Mouse (Mus musculus): ENCODE measurements around the gene Epn1. TPM values are rescaled to one million over a fixed set of nuclear protein-coding genes. Genes with fewer than 3 reads are reported as not detected.

Gene Epn1
- polyA plus RNA-seq, 1 experiment from 2014 or later = 62.2 TPM

DNA sequence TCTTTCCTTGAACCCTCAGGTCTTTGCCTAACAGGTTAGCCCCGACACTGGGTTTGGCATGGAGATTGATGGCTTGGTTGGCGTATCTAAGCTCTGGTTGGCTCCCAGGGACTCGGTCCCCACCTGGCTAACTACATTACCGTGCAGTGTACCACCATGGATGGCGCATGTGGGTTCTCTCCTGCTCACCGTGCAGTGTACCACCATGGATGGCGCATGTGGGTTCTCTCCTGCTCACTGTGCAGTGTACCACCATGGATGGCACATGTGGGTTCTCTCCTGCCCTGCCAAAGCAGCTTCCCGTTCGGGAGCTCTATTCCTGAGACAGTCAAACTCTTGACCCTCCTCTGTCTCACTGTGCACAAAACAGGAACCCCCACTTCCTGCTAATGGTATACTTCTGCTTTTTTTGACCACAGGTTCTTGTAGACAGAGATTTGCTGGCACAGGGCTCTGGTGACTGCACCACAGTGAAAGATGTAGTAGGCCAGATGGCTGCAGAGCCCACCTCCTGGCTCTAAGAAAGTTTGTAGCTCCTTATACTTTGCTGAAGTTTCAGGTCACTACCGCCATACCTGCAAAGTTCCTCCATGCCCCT is 21.1 kb downstream of the Epn1 start:
- Histone ChIP-seq H3K9ac (no peak overlapping the region), H3K27ac (no peak overlapping the region), H3K4me2 (no peak overlapping the region), H3K4me3 (replicated peaks) (no peak overlapping the region), H3K4me1 (no peaks in the 10 kb centered on the region), H3K36me3 (peaks cover 31% of the 10 kb centered on the region), H3K9me3 (replicated peaks) (no peaks in the 10 kb centered on the region), H3K27me3 (no peaks in the 10 kb centered on the region)
- peak; percentile 53 for ATAC-seq (replicated peaks; ENCODE audit: low FRiP score)
- 80% methylated on average over 10 of the region's 10 CpGs for WGBS

DNA sequence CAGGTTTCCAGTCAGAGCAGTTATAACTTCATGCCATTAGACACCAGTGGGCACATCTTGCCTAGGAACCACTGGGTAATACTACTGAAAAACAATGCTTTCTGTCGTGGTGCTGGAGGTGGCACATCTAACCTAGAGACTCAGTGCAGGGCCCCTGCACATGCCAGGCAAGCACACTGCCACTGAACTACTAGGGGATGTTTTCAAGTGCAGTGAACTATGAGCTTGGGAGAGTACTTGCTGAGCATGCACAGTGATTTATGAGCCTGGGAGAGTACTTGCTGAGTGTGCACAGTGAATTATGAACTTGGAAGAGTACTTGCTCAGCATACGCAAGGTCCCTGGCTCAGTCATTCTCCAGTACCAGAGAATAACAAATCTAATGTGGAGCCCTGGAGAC is 22.5 kb downstream of the Epn1 start:
- Histone ChIP-seq H3K36me3 (peaks cover 18% of the 10 kb centered on the region), H3K9ac (no peak overlapping the region), H3K27me3 (no peaks in the 10 kb centered on the region), H3K4me3 (replicated peaks) (no peak overlapping the region), H3K4me1 (no peaks in the 10 kb centered on the region), H3K9me3 (replicated peaks) (no peaks in the 10 kb centered on the region), H3K27ac (no peak overlapping the region), H3K4me2 (no peak overlapping the region)
- no peak for ATAC-seq (replicated peaks; ENCODE audit: low FRiP score)
- 84% methylated on average over 2 of the region's 2 CpGs for WGBS

DNA sequence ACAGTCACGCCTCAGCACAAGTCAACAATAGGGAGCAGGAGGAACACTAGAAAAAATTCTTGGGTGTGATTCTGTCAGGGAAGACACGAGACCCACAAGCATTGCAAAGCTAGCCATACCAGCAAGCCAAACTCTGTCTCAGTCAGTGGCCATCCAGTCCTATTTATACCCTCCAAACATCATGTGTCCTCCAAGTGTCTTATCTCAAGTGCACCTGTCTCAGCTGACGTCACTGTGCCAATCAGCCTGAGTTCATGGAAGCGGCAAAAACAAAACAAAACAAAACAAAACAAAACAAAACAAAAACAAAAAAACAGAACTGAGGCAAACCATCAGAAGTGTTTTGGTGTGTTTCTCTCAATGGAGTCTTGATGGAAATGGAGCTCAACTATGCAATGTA is 28.2 kb downstream of the Epn1 start:
- WGBS = 85% methylated on average over 4 of the region's 4 CpGs
- Histone ChIP-seq H3K4me2 (no peak overlapping the region), H3K4me3 (replicated peaks) (no peak overlapping the region), H3K36me3 (no peaks in the 10 kb centered on the region), H3K27me3 (no peaks in the 10 kb centered on the region), H3K27ac (no peak overlapping the region), H3K4me1 (no peaks in the 10 kb centered on the region), H3K9me3 (replicated peaks) (no peaks in the 10 kb centered on the region), H3K9ac (no peak overlapping the region)
- ATAC-seq (replicated peaks; ENCODE audit: low FRiP score) = no peak

DNA sequence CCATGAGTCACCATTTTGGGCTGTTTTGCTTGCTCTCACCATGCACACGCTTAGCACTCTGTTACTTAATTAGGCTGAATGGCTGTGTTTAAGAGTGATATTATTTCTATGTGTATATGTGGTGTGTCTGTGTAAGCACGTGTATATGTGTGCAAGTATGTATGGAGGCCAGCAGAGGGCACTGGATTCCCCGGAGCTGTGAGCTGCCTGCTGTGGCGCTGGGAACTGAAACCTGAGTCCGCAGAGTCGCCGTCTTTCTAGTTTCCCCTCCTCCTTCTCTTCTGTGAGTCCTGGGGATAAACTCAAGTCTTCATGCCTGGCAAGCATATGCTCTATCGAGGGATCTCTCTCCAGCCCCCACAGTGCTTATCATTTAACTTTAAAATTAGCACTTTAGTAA is 29.3 kb downstream of the Epn1 start:
- H3K9ac ChIP-seq = no peak overlapping the region
- ATAC-seq (replicated peaks; ENCODE audit: low FRiP score) = no peak
- H3K4me1 ChIP-seq = no peaks in the 10 kb centered on the region
- no peak overlapping the region for H3K4me2 ChIP-seq
- no peak overlapping the region for H3K27ac ChIP-seq
- H3K9me3 ChIP-seq (replicated peaks) = no peaks in the 10 kb centered on the region
- no peaks in the 10 kb centered on the region for H3K36me3 ChIP-seq
- 79% methylated on average over 8 of the region's 8 CpGs for WGBS
- no peak overlapping the region for H3K4me3 ChIP-seq (replicated peaks)
- H3K27me3 ChIP-seq = no peaks in the 10 kb centered on the region

DNA sequence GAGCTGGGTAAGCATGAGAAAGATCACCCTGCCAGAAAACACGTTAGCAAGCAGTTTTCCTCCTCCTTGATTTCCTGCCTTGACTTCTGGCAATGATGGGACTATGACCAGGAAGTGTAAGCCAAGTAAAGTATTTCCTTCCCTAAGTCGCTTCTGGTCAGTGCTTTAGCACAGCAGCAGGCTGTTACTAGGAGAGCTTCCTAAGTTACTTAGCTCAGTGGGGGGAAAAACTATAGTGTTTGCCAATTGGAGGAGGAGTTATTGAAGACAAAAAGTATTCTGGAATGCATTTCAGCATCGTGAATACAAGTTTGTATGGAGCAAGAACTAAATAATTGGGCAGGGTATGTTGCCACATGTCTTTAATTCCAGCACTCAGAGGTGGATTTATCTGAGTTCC is 32.7 kb downstream of the Epn1 start:
- Histone ChIP-seq H3K27me3 (no peaks in the 10 kb centered on the region), H3K4me3 (replicated peaks) (no peak overlapping the region), H3K9ac (no peak overlapping the region), H3K27ac (no peak overlapping the region), H3K4me1 (no peaks in the 10 kb centered on the region), H3K9me3 (replicated peaks) (no peaks in the 10 kb centered on the region), H3K36me3 (no peaks in the 10 kb centered on the region), H3K4me2 (no peak overlapping the region)
- no peak for ATAC-seq (replicated peaks; ENCODE audit: low FRiP score)
- 47% methylated on average over 3 of the region's 3 CpGs for WGBS

DNA sequence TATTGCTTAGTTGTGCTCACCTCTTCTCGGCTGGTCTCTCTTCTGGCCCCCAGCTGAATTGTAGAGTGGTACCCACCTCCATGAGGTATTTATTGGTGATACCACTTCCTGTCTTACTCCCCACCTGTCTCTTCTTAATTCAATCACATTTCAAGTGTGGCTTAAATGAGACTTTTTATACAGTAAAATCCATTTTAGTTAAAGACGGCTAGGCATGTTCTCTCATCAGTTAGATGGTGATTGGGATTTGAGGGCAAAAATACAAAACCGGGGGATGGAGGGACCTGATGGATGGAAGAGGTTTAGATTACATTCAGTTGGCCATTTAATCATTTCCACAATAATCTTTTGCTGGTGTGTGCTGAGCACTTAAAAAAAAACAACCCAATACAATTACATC is 36.8 kb downstream of the Epn1 start, which contains the start of gene Rfpl4:
Gene Rfpl4, minus strand, starts transcription at position 101 of the 400 bp plus-strand sequence.
- no peak for ATAC-seq (replicated peaks; ENCODE audit: low FRiP score)
- Histone ChIP-seq H3K27me3 (no peaks in the 10 kb centered on the region), H3K27ac (no peak within 1 kb of the TSS), H3K9ac (no peak within 1 kb of the TSS), H3K36me3 (no peaks in the 10 kb centered on the region), H3K4me2 (no peak within 1 kb of the TSS), H3K9me3 (replicated peaks) (no peaks in the 10 kb centered on the region), H3K4me3 (replicated peaks) (no peak within 1 kb of the TSS), H3K4me1 (no peaks in the 10 kb centered on the region)
- 81% methylated on average over 3 of the region's 3 CpGs for WGBS

DNA sequence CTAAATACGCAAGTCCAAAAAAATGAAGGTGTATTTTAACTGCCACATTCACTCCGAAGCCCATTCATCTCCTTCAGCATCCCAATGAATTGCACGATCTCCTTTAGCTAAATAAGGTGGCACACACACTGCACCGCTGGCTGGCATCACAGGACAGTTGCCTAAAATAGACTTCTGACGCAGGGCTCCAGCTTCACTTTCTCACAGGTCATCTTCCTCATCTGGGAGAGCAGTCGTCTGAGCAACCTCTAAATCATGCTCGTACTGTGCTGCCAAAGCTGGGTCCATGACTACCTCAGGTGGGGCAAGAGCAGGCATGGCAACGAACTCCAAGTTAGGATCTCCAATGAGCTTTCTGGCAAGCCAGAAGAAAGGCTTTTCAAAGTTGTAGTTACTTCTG is 45.0 kb downstream of the Epn1 start:
- Histone ChIP-seq H3K4me2 (peak overlapping the region; percentile 70; the same call in 1 of the 2 replicates), H3K36me3 (no peaks in the 10 kb centered on the region), H3K27ac (no peak overlapping the region), H3K4me1 (peaks cover 6% of the 10 kb centered on the region; the same call in 1 of the 2 replicates), H3K4me3 (replicated peaks) (no peak overlapping the region), H3K27me3 (no peaks in the 10 kb centered on the region), H3K9ac (no peak overlapping the region), H3K9me3 (replicated peaks) (no peaks in the 10 kb centered on the region)
- no peak for ATAC-seq (replicated peaks; ENCODE audit: low FRiP score)
- 85% methylated on average over 8 of the region's 8 CpGs for WGBS

DNA sequence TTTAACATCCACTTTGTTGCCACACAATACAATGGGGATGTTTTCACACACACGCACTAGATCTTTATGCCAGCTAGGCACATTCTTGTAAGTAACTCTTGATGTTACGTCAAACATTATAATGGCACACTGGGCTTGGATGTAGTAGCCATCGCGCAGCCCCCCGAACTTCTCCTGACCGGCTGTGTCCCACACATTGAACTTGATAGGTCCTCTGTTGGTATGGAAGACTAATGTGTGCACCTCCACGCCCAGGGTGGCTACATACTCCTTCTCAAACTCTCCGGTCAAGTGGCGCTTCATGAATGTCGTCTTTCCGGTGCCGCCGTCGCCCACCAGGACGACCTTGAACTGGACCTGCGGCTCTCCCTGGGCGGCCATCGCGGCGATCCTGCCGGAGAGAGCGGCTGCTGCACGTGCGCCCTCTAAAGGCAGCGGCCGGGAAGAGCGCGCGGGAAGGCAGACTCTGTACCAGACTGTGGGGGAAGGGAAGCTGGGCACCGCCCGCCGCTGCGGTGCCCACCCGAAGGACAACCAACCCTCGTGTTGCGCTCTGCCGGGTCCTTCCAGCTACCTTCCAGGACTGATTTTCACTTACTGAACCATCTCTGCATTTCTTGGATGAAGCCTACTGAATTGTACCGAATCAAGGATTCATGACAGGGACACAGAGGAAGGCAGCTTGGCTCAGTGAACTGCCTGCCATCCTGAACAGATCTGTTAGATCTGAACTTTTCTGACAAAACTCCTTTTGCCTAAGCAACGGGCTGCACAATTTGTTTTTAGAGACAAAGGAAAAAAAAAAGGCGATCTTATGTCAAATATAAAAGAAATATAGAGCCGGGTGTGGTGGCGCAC is 45.7 kb downstream of the Epn1 start, which contains the start of gene Rasl2-9:
Gene Rasl2-9, minus strand, starts transcription at position 402 of the 858 bp plus-strand sequence.
- Histone ChIP-seq H3K27me3 (no peaks in the 10 kb centered on the region), H3K9me3 (replicated peaks) (no peaks in the 10 kb centered on the region), H3K4me2 (peak within 1 kb of the TSS; percentile 70), H3K27ac (no peak within 1 kb of the TSS), H3K4me1 (peaks cover 6% of the 10 kb centered on the region; the same call in 1 of the 2 replicates), H3K36me3 (no peaks in the 10 kb centered on the region), H3K9ac (0 out of 2 replicates have a peak within 1 kb of the TSS, but pooled peaks have one; percentile 29), H3K4me3 (replicated peaks) (peak within 1 kb of the TSS; percentile 43)
- ATAC-seq (replicated peaks; ENCODE audit: low FRiP score) = peak; percentile 84
- WGBS = 19% methylated on average over 42 of the region's 42 CpGs

Small RNA genes within 50 kb of the gene (microRNA-seq; reads per million reads assigned to microRNA genes)
- not detected for gene Gm26217

Other genes with a start within 250 kb of the Epn1 start
- gene Shisa7, start 235.5 kb upstream of the Epn1 start, polyA plus RNA-seq (2015; fragmentation: Nextera tagmentation; extraction: Ambion mirVana) = 0.84 and 0.96 TPM in 2 replicates
- 6.1 and 7.2 TPM in 2 replicates for gene Isoc2b, start 210.0 kb upstream of the Epn1 start, polyA plus RNA-seq (2015; fragmentation: Nextera tagmentation; extraction: Ambion mirVana)
- gene Isoc2a, start 203.1 kb upstream of the Epn1 start, polyA plus RNA-seq (2015; fragmentation: Nextera tagmentation; extraction: Ambion mirVana) = 0.93 and 1.2 TPM in 2 replicates
- gene Gm36210, start 173.7 kb upstream of the Epn1 start, polyA plus RNA-seq (2015; fragmentation: Nextera tagmentation; extraction: Ambion mirVana) = not detected in 2 replicates
- gene Zfp628, start 165.0 kb upstream of the Epn1 start, polyA plus RNA-seq (2015; fragmentation: Nextera tagmentation; extraction: Ambion mirVana) = 4.0 and 4.1 TPM in 2 replicates
- gene Nat14, start 158.2 kb upstream of the Epn1 start, polyA plus RNA-seq (2015; fragmentation: Nextera tagmentation; extraction: Ambion mirVana) = 4.2 and 5.3 TPM in 2 replicates
- 1.9 and 2.7 TPM in 2 replicates for gene Ssc5d, start 154.4 kb upstream of the Epn1 start, polyA plus RNA-seq (2015; fragmentation: Nextera tagmentation; extraction: Ambion mirVana)
- 0.19 and 0.27 TPM in 2 replicates for gene Sbk2, start 115.8 kb upstream of the Epn1 start, polyA plus RNA-seq (2015; fragmentation: Nextera tagmentation; extraction: Ambion mirVana)
- gene Sbk3, start 109.1 kb upstream of the Epn1 start, polyA plus RNA-seq (2015; fragmentation: Nextera tagmentation; extraction: Ambion mirVana) = not detected in 2 replicates
- 36.7 and 39.9 TPM in 2 replicates for gene Zfp579, start 84.1 kb upstream of the Epn1 start, polyA plus RNA-seq (2015; fragmentation: Nextera tagmentation; extraction: Ambion mirVana)
- gene Zfp524, start 65.8 kb upstream of the Epn1 start, polyA plus RNA-seq (2015; fragmentation: Nextera tagmentation; extraction: Ambion mirVana) = 10.4 and 12.7 TPM in 2 replicates
- gene Fiz1, start 65.5 kb upstream of the Epn1 start, polyA plus RNA-seq (2015; fragmentation: Nextera tagmentation; extraction: Ambion mirVana) = 46.5 and 53.1 TPM in 2 replicates
- 1.6 and 2.5 TPM in 2 replicates for gene Gm44973, start 64.7 kb upstream of the Epn1 start, polyA plus RNA-seq (2015; fragmentation: Nextera tagmentation; extraction: Ambion mirVana)
- 7.2 and 7.6 TPM in 2 replicates for gene Zfp865, start 59.9 kb upstream of the Epn1 start, polyA plus RNA-seq (2015; fragmentation: Nextera tagmentation; extraction: Ambion mirVana)
- 24.9 and 27.0 TPM in 2 replicates for gene Ccdc106, start 59.7 kb upstream of the Epn1 start, polyA plus RNA-seq (2015; fragmentation: Nextera tagmentation; extraction: Ambion mirVana)
- not detected in 2 replicates for gene 4632433K11Rik, start 46.1 kb upstream of the Epn1 start, polyA plus RNA-seq (2015; fragmentation: Nextera tagmentation; extraction: Ambion mirVana)
- gene Zfp784, start 41.8 kb upstream of the Epn1 start, polyA plus RNA-seq (2015; fragmentation: Nextera tagmentation; extraction: Ambion mirVana) = 6.3 and 6.4 TPM in 2 replicates
- gene Zfp580, start 28.7 kb upstream of the Epn1 start, polyA plus RNA-seq (2015; fragmentation: Nextera tagmentation; extraction: Ambion mirVana) = 36.2 and 41.0 TPM in 2 replicates
- gene U2af2, start 18.1 kb upstream of the Epn1 start, polyA plus RNA-seq (2015; fragmentation: Nextera tagmentation; extraction: Ambion mirVana) = 145 and 152 TPM in 2 replicates
- gene Rfpl4, start 36.7 kb downstream of the Epn1 start, polyA plus RNA-seq (2015; fragmentation: Nextera tagmentation; extraction: Ambion mirVana) = not detected in 2 replicates
- 0.54 TPM in 1 of 2 replicates, not detected in the other for gene Rasl2-9, start 45.7 kb downstream of the Epn1 start, polyA plus RNA-seq (2015; fragmentation: Nextera tagmentation; extraction: Ambion mirVana)
- not detected in 2 replicates for gene Vmn1r55, start 69.4 kb downstream of the Epn1 start, polyA plus RNA-seq (2015; fragmentation: Nextera tagmentation; extraction: Ambion mirVana)
- gene Vmn1r56, start 116.5 kb downstream of the Epn1 start, polyA plus RNA-seq (2015; fragmentation: Nextera tagmentation; extraction: Ambion mirVana) = not detected in 2 replicates
- not detected in 2 replicates for gene Vmn1r57, start 138.3 kb downstream of the Epn1 start, polyA plus RNA-seq (2015; fragmentation: Nextera tagmentation; extraction: Ambion mirVana)

All from kidney, embryonic 15.5 days (tissue).